Mouse (Mus musculus) neutrophil, adult 65 days (primary cell): ENCODE data around the gene Hba-a2. TPM values are rescaled to one million over a fixed set of nuclear protein-coding genes. Genes with fewer than 3 reads are reported as not detected.

Experiments
- total RNA-seq: library from RNA; stranded (reverse); gene quantifications from 2 replicates; pipeline ENCODE4 v1.2.4, GENCODE M21; 2023

The Hba-a2 gene
- total RNA-seq, result 60.7 and 91.7 TPM in 2 replicates

GRCm38 (mm10) chr11:32296203-32296602 is at the start of gene Hba-a2:
Hba-a2 (plus strand) TSS chr11:32296489.

GRCm38 (mm10) chr11:32267188-32267884 is 29.0 kb upstream of the Hba-a2 start, which contains the start of gene Nprl3:
Nprl3 (minus strand) TSS chr11:32267707.

GRCm38 (mm10) chr11:32276347-32276746 is 19.9 kb upstream of the Hba-a2 start, which contains the start of gene Hba-x:
Hba-x (plus strand) TSS chr11:32276400.

GRCm38 (mm10) chr11:32283091-32283777 is 13.1 kb upstream of the Hba-a2 start, which contains the start of gene Hba-a1:
Hba-a1 (plus strand) TSS chr11:32283511.

GRCm38 (mm10) chr11:32286695-32287492 is 9.4 kb upstream of the Hba-a2 start, which contains the start of gene Hbq1b:
Hbq1b (plus strand) TSS chr11:32286965.

GRCm38 (mm10) chr11:32299865-32300264 is 3.6 kb downstream of the Hba-a2 start, which contains the start of gene Hbq1a:
Hbq1a (plus strand) TSS chr11:32300069.

Other genes starting within 250 kb of the Hba-a2 start
- not detected in 2 replicates for gene Il9r, start 96.2 kb upstream of the Hba-a2 start, total RNA-seq
- gene Snrnp25, start 91.1 kb upstream of the Hba-a2 start, total RNA-seq, result 12.5 and 12.8 TPM in 2 replicates
- gene Rhbdf1, start 74.2 kb upstream of the Hba-a2 start, total RNA-seq, result 0.69 and 1.0 TPM in 2 replicates
- gene Mpg, start 70.0 kb upstream of the Hba-a2 start, total RNA-seq, result 5.8 and 6.9 TPM in 2 replicates
- 7.0 and 7.1 TPM in 2 replicates for gene Nprl3, start 28.8 kb upstream of the Hba-a2 start, total RNA-seq
- not detected in 2 replicates for gene Hba-x, start 20.1 kb upstream of the Hba-a2 start, total RNA-seq
- 79.8 and 144 TPM in 2 replicates for gene Hba-a1, start 13.0 kb upstream of the Hba-a2 start, total RNA-seq
- gene Hbq1b, start 9.5 kb upstream of the Hba-a2 start, total RNA-seq, result not detected in 2 replicates
- gene Hbq1a, start 3.6 kb downstream of the Hba-a2 start, total RNA-seq, result not detected in 2 replicates
- 2.2 and 4.0 TPM in 2 replicates for gene Sh3pxd2b, start 51.3 kb downstream of the Hba-a2 start, total RNA-seq
- 0.68 and 1.3 TPM in 2 replicates for gene Ubtd2, start 158.9 kb downstream of the Hba-a2 start, total RNA-seq
- gene Efcab9, start 235.6 kb downstream of the Hba-a2 start, total RNA-seq, result 0.85 and 1.7 TPM in 2 replicates
- gene Stk10, start 236.8 kb downstream of the Hba-a2 start, total RNA-seq, result 179 and 187 TPM in 2 replicates